Mouse (Mus musculus) heart, embryonic 14.5 days (tissue): ENCODE results near the gene Aff3. TPM values are rescaled to one million over a fixed set of nuclear protein-coding genes. Genes with fewer than 3 reads are reported as not detected.
A peak's percentile ranks its signal among the peaks of the same experiment; 100 is the strongest.

Source experiments
- ATAC-seq: fragments of 200-750 bp; cut with Nextera tagmentation; 2 replicates; pipeline ENCODE4 v1.8.0; 2017; ENCODE audit warnings: low read depth, moderate TSS enrichment; ENCODE audit not compliant: insufficient number of reproducible peaks, insufficient read depth, low FRiP score
- H3K27ac ChIP-seq, 2 experiments: fragments of 200-500 bp in 1 of 2; fragments of 300-500 bp in 1 of 2; sonication (generic) in 1 of 2; replicated peaks in 1 of 2; 2 replicates each; pipeline ENCODE4 v1.5.1; 2012 to 2014; ENCODE audit warnings: low read depth in 2 of 2, low read length in 2 of 2, control low read depth in 1 of 2, mild to moderate bottlenecking in 1 of 2, mixed read lengths in 1 of 2; ENCODE audit not compliant: control insufficient read depth in 1 of 2, insufficient read depth in 1 of 2
- H3K27me3 ChIP-seq: fragments of 300-500 bp; sonication (generic); 2 replicates; pipeline ENCODE4 v1.6.1; 2014; ENCODE audit warnings: mild to moderate bottlenecking, low read length, control low read depth; ENCODE audit not compliant: control insufficient read depth, insufficient read depth
- H3K36me3 ChIP-seq: fragments of 300-500 bp; sonication (generic); 2 replicates; pipeline ENCODE4 v1.6.1; 2014; ENCODE audit warnings: mild to moderate bottlenecking, control low read depth, low read length, mixed read lengths; ENCODE audit not compliant: control insufficient read depth, insufficient read depth
- H3K4me1 ChIP-seq, 2 experiments: fragments of 200-500 bp in 1 of 2; fragments of 300-500 bp in 1 of 2; sonication (generic) in 1 of 2; 2 replicates each; pipeline ENCODE4 v1.6.1; 2012 to 2014; ENCODE audit warnings: low read length in 2 of 2, control low read depth in 1 of 2, mixed read lengths in 1 of 2; ENCODE audit not compliant: control insufficient read depth in 2 of 2, insufficient read depth in 2 of 2
- H3K4me2 ChIP-seq: fragments of 300-500 bp; sonication (generic); 2 replicates; pipeline ENCODE4 v1.6.1; 2014; ENCODE audit warnings: mild to moderate bottlenecking, low read length
- H3K4me3 ChIP-seq, 2 experiments: fragments of 200-500 bp in 1 of 2; fragments of 300-500 bp in 1 of 2; sonication (generic) in 1 of 2; 2 replicates each; pipeline ENCODE4 v1.5.1; 2012 to 2014; ENCODE audit warnings: low read length in 2 of 2, mild to moderate bottlenecking in 2 of 2, control low read depth in 1 of 2, low read depth in 1 of 2, moderate library complexity in 1 of 2; ENCODE audit not compliant: control insufficient read depth in 1 of 2, insufficient read depth in 1 of 2
- H3K9ac ChIP-seq: fragments of 300-500 bp; sonication (generic); 2 replicates; pipeline ENCODE4 v1.6.1; 2014; ENCODE audit warnings: mild to moderate bottlenecking, low read length
- H3K9me3 ChIP-seq: fragments of 300-500 bp; sonication (generic); 2 replicates; pipeline ENCODE4 v1.6.1; 2016; ENCODE audit warnings: low read length, control low read depth; ENCODE audit not compliant: control insufficient read depth
- WGBS: fragments of 180-500 bp; shearing (Covaris S2); extraction: QIAGEN DNeasy Blood & Tissue Kit; methylation state at CpG from one replicate; pipeline ENCODE4 v1.1.7; 2014; 5-methylcytosine and 5-hydroxymethylcytosine counted together
- polyA plus RNA-seq: library from polyadenylated mRNA; unstranded; fragments of >200 nt; fragmentation: Nextera tagmentation; extraction: Ambion mirVana; gene quantifications from 2 replicates; pipeline ENCODE4 v1.2.1, GENCODE M21; 2014

Gene Aff3
- polyA plus RNA-seq, 1 experiment from 2014 or later: 4.1 TPM

DNA sequence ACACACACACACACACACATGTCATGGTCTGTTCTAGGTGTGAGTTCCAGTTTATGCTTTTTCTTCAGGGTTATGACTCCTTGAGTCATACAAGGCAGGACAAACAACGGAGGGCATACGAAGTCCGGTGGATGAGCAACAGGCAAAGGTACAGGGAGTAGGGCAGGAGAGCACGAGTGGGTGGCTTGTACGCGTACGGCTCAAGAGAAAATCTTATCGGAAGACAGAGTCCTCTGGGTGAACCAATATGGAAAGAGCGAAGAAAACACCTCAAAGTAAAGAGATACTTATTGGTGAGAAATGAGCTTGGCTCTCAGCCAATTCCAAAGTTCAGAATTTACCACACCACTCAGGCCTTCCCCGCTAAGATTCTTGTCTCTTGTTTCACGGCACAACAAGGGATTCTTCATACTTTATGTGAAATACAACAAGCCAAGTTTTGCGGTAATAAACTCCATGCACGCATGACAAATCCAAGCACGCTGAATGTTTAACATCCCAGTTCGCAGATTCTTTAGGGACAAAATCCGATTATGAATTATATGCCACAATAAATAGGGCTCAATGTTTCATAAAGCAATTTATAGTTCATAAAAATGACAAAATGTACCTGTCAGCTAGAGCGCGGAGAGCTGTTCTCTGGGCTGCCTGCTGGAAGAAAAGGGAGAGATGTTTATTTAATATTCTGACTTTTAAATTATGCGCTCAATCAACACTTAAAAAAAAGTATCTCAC is 412.6 kb downstream of the Aff3 start:
- no peak for ATAC-seq
- 87% methylated on average over 19 of the region's 19 CpGs for WGBS
- H3K4me3 ChIP-seq: no peak overlapping the region
- no peaks in the 10 kb centered on the region for H3K9me3 ChIP-seq
- H3K9ac ChIP-seq: no peak overlapping the region
- H3K4me2 ChIP-seq: no peak overlapping the region
- H3K27ac ChIP-seq: no peak overlapping the region
- H3K27me3 ChIP-seq: no peaks in the 10 kb centered on the region
- H3K36me3 ChIP-seq: no peaks in the 10 kb centered on the region
- H3K4me1 ChIP-seq: peaks cover 5 to 7% of the 10 kb centered on the region in 2 experiments; a peak in 3 of 4 replicates

DNA sequence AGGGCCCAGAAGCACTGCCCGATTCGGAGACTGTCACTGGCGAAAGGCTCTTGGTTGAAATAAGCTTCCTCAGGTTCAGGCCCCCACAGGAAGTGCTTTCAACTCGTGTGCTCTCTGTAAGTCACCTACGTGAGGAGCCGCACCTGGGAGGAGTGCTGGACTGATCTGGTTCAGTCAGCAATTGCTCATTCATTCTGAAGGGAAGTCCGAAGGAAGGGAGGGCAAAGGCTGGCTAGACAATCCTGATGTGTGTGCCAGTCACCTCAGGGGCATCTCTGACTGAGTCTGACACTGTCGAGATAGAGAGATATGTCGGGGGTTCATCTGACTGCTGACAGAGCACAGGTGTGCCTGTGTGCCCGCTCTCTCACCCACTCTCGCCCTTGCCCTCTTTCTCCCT is 413.3 kb downstream of the Aff3 start:
- Histone ChIP-seq H3K36me3 (no peaks in the 10 kb centered on the region), H3K4me1 (peaks cover 5 to 7% of the 10 kb centered on the region in 2 experiments; a peak in 3 of 4 replicates), H3K9ac (no peak overlapping the region), H3K27me3 (no peaks in the 10 kb centered on the region), H3K4me3 (no peak overlapping the region), H3K9me3 (no peaks in the 10 kb centered on the region), H3K27ac (no peak overlapping the region), H3K4me2 (no peak overlapping the region)
- 86% methylated on average over 11 of the region's 11 CpGs for WGBS
- no peak for ATAC-seq

DNA sequence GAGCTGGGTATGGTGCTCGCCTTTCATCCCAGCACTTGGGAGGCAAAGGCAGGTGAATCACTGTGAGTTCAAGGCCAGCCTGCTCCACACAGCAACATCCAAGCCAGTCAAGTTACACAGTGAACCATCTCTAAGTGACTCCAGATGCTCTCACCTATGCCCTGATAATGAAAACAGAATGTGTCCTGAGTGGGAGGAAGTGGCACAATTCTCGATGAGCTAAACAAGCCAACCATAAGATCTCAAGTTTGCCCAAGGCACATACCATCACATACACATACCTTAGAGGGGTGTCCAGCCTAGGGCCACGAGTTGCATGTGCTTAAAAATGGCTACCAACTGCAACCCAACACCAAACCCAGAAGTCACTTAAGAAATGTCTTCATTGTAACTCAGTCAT is 414.5 kb downstream of the Aff3 start:
- Histone ChIP-seq H3K4me1 (peaks cover 5 to 7% of the 10 kb centered on the region in 2 experiments; a peak in 3 of 4 replicates), H3K4me3 (no peak overlapping the region), H3K36me3 (no peaks in the 10 kb centered on the region), H3K4me2 (no peak overlapping the region), H3K27me3 (no peaks in the 10 kb centered on the region), H3K9ac (no peak overlapping the region), H3K27ac (no peak overlapping the region), H3K9me3 (no peaks in the 10 kb centered on the region)
- no peak for ATAC-seq
- WGBS: 87% methylated on average over 3 of the region's 3 CpGs

DNA sequence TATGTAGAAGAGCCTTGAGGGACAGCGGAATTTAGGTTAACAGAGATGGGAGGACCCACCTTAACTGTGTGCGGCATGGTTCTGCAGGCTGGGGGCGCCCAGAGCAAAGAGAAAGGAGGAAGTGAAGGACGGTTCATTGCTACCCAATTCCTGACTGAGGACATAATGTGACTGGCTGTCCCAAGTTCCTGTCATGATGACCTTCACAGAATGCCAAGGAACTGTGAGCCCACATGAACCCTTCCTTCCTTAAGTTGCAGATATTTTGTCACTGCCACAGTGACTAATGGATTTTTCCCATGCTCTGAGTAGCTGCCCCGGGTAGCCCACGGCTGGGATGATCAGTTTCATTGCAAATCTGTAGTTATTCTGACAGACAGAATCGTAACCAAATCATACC is 415.2 kb downstream of the Aff3 start:
- Histone ChIP-seq H3K4me2 (no peak overlapping the region), H3K4me3 (no peak overlapping the region), H3K9ac (no peak overlapping the region), H3K27ac (no peak overlapping the region), H3K9me3 (no peaks in the 10 kb centered on the region), H3K27me3 (no peaks in the 10 kb centered on the region), H3K4me1 (peaks cover 3 to 5% of the 10 kb centered on the region in 2 experiments; a peak in 3 of 4 replicates), H3K36me3 (no peaks in the 10 kb centered on the region)
- 84% methylated on average over 7 of the region's 7 CpGs for WGBS
- no peak for ATAC-seq

DNA sequence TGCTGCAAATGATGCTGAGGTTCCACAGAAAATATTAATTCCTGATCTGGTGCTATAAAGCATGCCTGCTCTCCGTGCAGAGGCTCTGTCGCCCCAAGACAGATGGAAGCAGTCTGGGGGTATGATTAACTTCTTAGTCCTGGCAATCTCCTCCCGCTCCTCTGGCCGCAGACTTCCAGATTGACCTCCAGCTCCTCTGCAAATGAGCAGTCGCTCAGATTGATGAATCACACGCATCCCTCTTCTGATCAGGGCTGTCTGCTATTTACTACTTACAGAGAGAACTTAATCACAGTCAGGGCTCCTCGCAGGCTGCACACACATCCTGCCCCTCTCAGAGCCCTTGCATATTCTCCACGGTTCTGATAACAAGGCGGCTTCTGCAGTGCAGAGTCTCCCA is 416.7 kb downstream of the Aff3 start:
- no peak overlapping the region for H3K27ac ChIP-seq
- H3K9me3 ChIP-seq: no peaks in the 10 kb centered on the region
- WGBS: 31% methylated on average over 9 of the region's 9 CpGs
- H3K9ac ChIP-seq: no peak overlapping the region
- no peak overlapping the region for H3K4me3 ChIP-seq
- H3K36me3 ChIP-seq: no peaks in the 10 kb centered on the region
- H3K4me2 ChIP-seq: no peak overlapping the region
- H3K27me3 ChIP-seq: no peaks in the 10 kb centered on the region
- H3K4me1 ChIP-seq: peaks cover 2 to 4% of the 10 kb centered on the region in 2 experiments; a peak in 2 of 4 replicates
- ATAC-seq: no peak

DNA sequence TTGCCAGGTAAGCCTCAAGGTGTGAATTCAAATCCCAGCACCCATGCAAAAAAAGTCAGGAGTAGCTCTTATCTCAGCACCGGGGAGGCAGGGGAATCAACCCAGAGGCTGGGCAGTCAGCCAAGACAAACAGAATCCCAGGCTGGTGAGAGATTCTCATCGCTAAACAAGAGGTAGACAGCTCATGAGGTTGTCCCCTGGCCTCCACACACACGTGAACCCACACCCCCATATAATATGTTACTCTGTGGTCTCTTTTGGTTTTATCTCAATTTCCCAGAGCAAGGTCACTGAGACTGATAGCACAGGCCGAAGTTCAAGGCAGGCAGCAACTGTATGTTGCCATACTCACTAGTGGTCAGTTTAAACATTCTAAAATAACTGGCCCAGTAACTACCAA is 422.2 kb downstream of the Aff3 start:
- 4% methylated on average over 4 of the region's 4 CpGs for WGBS
- Histone ChIP-seq H3K27ac (no peak overlapping the region; a peak in 1 of 4 replicates), H3K27me3 (no peaks in the 10 kb centered on the region), H3K9ac (no peak overlapping the region), H3K9me3 (no peaks in the 10 kb centered on the region), H3K4me3 (no peak overlapping the region), H3K4me1 (peaks cover 10 to 29% of the 10 kb centered on the region in 2 experiments), H3K4me2 (no peak overlapping the region), H3K36me3 (no peaks in the 10 kb centered on the region)
- ATAC-seq: no peak

DNA sequence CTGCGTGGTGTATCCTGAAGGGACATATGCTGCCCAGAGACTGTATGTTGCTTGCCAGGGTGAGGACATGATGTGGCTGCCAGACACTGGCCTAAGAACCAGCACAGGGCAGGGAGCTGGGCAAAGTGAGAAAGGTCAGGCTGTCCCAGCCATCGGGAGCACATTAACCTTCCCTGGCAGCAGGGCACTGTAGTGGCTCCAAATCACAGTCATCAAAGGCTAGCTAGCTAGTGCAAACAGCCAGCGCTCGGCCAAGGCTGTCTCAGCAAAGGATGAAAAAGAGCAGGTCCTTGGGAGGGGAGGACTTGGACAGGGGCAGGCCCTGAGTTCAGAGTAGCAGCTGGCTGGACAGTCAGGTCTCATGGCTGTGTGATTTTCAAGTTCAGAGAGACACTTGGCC is 423.0 kb downstream of the Aff3 start:
- no peak overlapping the region for H3K4me3 ChIP-seq
- 0 out of 4 replicates have a peak overlapping the region, but pooled peaks of 1 of the 2 experiments have one; percentile 19 for H3K27ac ChIP-seq
- no peaks in the 10 kb centered on the region for H3K27me3 ChIP-seq
- no peak overlapping the region for H3K9ac ChIP-seq
- ATAC-seq: peak; percentile 41; the same call in 1 of the 2 replicates
- H3K36me3 ChIP-seq: no peaks in the 10 kb centered on the region
- WGBS: 53% methylated on average over 4 of the region's 4 CpGs
- no peak overlapping the region for H3K4me2 ChIP-seq
- no peaks in the 10 kb centered on the region for H3K9me3 ChIP-seq
- peaks cover 10 to 29% of the 10 kb centered on the region in 2 experiments for H3K4me1 ChIP-seq
